Mouse (Mus musculus) kidney, postnatal 4 days (tissue): ENCODE measurements around the gene Zhx3.

ENCODE experiments used
- DNase-seq, 2 experiments: peaks; one replicate each; pipeline ENCODE4 v3.0.0; 2021; ENCODE audit warnings: mixed read lengths in 2 of 2

Gene Zhx3

DNA sequence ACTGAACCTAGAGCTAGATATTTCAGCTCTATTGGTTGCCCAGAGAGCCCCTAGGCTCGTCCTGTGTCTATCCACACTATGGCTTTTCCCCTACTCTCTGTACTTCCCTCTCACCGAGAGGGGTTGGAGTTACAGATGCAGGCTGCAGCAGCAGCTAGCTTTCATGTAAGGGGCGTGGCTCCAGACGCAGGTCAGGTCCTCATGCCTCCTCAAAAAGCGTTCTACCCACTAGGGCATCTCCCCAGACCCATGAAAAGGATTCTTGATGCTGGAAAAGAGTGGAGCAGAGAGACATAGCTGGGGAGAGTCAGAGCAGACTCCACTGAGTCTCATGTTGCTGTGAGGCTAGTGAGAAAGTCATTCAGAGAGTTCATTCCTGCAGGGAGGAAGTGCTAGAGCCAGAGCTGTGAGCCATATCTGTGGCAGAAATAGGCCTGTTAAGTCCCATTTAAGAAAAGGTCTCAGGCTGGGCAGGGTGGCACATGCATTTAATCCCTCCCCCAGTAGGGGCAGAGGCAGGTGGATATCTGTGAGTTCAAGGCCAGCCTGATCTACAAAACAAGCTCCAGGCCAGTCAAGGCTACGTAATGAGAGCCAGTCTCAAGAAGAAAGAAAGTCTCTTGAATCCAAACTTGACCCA, 8.8 kb upstream of the Zhx3 start:
- DNase-seq, result no peak

DNA sequence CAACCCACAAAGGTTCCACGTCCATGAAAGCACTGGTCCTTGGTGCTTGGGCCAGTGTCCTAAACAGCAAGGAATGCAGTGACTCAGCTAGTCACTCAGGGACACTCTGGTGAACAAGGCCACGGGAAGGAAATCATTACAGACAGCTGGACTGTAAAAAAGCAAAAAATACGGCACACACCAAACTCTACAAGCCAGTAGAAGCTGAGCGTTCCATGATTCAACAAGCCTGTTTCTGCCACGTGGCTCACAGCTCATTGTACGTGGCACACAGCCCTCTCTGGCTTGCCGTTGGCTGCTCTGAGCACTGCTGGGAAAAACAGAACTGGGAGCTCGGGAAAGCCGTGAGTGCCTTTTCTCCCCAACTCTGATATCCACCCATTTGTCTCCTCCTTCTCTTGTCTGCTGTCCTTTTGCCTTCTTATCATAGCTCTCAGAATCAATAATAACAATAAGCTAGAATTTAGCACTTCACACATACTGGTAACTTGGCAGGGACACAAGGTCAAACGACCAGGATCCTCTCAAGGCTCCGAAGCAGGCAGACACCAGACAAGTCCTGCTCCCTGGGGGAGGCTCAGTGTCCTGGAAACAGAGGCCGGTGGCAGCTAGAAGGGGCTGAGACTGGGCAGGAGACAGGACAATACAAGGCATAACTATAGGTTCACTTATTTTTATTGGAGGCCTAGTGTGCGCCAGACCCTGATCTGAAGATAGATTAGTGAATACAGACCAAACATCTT, 7.8 kb upstream of the Zhx3 start, which contains the start of gene Lpin3:
TSS of gene Lpin3 (plus strand) at position 218 of the 743 bp plus-strand sequence.
- DNase-seq, result peak; percentile 27 to 40

DNA sequence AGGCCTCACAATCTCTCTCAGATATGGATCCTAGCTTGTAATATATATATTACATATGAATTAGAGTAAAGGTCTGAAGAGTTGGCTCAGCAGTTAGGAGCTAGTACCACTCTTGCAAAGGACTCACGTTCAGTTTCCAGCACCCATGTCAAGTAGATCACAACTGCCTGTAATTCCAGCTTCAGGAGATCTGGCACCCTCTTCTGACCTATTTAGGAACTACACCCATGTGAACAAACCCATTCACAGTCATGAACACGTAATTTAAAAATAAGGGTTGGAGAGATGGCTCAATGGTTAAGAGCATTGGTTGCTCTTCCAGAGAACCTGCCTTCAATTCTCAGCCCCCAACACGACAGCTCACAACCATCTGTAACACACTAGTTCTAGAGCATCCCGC, 3.3 kb upstream of the Zhx3 start:
- DNase-seq, result no peak

- DNase-seq, result no peak
These were observed 1.6 kb upstream of the Zhx3 start for GRCm38 (mm10) chr2:160874231-160874877.

DNA sequence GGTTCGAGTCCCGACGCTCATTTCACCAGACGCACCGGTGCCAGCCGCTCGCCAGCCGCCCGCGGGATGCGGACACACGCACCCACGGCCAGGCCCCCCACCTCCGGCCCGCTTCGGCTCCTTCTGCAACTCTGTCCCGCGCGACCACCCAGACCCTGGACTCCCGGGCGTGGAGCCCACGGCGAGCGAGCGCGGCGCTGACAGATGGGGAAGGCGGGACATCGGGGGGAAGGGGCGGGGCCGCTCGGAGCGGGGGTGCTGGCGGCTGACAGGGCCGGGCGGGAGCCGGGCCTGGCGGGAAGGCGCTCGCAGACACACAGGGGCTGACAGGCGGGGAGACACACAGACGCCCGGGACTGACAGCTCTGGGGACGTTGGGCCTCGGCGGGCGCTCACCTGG, 403 bp downstream of the Zhx3 start:
- DNase-seq, result peak; percentile 85 to 91

DNA sequence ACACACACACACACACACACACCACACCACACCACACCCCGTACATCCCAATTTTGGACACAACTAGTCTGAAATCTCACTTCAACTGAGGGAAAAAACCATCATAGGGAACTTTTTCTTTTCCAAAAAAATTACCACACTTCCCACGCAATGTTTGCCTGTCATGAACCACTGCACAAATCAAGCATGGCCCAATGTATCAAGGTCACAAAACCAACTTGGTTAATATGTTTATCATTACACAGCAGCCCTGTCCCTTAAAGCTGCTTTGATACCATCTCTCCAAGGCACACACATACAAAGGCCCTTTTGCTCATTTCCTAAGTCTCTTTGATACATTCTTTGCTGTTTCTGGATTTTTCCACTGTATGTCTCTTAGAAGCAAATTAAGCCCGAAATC, 1.5 kb downstream of the Zhx3 start:
- DNase-seq, result no peak

- DNase-seq, result no peak
These were observed 3.4 kb downstream of the Zhx3 start for GRCm38 (mm10) chr2:160869446-160869845.

DNA sequence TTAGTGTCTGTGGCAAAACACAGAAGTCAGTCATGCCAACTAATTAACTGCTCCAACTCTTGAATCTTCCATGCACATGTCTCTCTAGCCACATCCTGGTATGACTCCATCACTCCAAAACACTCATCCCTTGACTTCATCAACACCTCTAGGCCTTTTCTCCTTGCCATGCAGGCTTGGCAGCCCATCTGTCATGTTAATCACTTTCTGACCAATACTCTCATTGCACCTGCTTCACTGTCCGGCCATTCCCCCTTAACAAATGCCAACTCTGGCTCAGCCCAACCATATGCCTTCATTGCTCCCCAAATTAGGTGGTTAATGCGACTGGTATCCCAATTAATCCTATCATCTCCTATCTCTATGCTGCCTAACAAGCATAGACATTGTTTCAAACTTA, 7.5 kb downstream of the Zhx3 start:
- DNase-seq, result no peak

DNA sequence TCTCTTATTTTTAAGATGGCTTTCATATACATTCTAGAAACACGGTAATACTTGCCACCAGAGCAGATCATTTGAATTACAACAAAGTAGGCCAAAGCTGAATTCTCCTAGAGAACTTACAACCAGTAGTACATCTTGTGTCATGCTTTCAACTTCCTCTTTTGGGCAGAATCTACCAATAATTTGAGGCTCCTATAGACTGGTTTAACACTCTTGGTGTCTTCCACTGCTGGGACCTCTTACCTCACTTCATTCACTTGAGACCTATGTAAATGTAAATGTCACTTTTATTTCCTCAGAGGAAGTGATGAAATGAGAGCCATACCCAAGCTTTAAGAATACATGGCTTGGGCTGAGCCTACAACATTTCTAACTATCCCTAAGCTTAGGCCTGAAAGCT, 8.7 kb downstream of the Zhx3 start:
- no peak for DNase-seq

- DNase-seq, result no peak
These were observed 12.4 kb downstream of the Zhx3 start for GRCm38 (mm10) chr2:160860363-160860762.

DNA sequence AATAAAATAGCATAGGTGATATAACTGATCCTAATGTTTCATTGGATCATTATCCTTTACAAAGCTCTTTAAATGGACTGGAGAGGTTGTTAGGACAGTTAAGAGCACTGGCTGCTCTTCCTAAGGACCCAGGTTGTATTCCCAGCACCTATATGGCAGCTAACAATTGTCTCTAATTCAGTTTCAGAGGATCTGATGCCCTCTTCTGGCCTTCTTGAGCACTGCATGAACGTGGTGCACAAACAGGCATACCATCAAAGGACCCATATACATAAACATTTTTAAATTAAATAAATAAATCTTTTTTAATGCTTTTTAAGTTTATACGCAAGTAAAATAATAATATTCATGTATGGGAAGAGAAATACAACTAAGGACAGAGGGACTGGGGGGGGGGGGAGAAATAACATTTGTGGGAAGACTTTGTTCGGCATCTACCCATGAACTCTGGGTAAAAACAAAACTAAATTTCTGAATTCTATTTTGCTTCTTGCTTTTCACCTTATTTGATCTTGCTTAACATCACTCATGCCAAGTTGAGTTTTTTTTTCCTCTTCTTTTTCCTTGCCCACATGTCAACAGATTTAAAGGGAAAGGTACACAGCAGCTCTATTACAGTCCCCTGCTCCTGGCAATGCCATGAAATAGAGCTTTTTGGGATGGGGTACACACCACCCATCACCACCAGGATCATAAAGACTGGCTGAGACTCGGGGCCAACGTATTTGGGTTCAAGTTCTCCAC, 16.3 kb downstream of the Zhx3 start:
- DNase-seq, result no peak

GRCm38 (mm10) chr2:160854687-160855086, 18.1 kb downstream of the Zhx3 start:
- DNase-seq, result no peak

DNA sequence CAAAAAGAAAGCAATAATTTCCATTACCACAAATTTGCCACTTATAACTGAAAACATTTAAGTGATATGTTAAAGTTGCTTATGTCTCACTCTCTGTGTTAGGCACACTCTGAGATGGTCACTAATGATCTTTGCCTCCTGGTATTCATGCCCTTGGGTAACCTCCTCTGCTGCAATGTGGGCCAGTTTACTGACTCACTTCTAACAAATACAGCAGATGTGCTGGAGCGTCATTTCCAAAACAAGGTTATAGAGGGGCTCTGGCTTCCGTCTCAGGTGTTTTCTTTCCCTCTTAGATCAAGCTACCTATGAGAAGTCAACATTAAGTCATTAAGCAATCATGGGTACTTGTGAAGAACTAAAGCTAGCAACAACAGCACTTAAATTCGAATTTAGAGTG, 22.4 kb downstream of the Zhx3 start:
- no peak for DNase-seq

DNA sequence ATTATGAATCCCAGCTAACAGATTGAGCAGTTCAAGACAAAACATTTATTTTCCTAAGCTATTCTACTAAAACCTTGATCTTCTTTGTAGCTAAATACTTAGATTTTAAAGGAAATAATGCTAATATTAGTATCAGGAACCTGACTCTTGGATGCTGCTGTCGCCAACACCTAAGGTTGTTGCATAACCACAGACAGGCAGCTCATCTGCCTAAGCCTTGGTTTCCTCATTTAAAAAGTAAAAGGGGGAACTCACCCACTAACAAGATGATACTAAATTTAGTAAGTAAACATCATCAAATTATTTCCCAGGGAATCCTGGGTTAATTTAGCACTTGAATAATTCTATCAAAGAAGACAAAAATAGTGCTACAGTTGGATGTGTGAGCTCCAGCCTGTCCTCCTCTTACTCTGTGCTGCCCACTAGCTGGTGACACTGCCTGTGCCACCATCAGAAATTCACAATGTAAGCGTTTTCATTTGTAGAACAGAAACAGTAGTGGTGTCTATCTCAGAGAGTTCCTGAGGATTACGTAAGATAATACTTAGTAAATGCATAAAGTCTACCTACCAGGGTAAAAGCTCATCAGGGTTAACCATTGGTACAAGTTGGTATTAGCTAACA, 23.1 kb downstream of the Zhx3 start:
- DNase-seq, result no peak

- no peak for DNase-seq
These were observed 24.6 kb downstream of the Zhx3 start for GRCm38 (mm10) chr2:160848186-160848585.

- no peak for DNase-seq
These were observed 25.1 kb downstream of the Zhx3 start for GRCm38 (mm10) chr2:160847664-160848063.

DNA sequence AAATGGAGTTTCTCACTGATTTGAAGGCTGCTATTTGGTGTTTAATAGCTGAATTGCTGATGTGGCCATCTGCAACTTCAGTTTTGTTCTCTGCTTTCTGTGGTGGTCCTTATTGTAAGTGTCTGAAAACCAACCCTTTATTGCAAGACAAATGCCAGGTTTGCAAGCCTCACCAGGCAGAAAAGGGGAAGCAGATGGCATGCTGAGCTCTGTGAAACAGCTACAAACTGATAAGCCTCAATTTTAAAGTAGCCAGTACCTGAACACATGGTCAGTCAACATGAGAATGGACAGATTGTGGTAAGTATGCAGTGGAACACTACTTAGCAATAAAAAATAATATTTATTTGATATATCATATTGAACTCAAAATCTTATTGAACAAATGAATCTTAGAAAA, 32.0 kb downstream of the Zhx3 start:
- no peak for DNase-seq

GRCm38 (mm10) chr2:160810802-160811201, 62.0 kb downstream of the Zhx3 start:
- DNase-seq, result no peak

- DNase-seq, result no peak
These were observed 62.4 kb downstream of the Zhx3 start for GRCm38 (mm10) chr2:160810376-160810775.

- peak; percentile 27 to 51 for DNase-seq
These were observed 66.7 kb downstream of the Zhx3 start for GRCm38 (mm10) chr2:160806091-160806521.

GRCm38 (mm10) chr2:160804794-160805527, 67.8 kb downstream of the Zhx3 start:
- peak in 1 of 2 experiments; percentile 9 for DNase-seq

GRCm38 (mm10) chr2:160802326-160802725, 70.5 kb downstream of the Zhx3 start:
- no peak for DNase-seq
